Mouse (Mus musculus) small intestine, adult 2 months (tissue): ENCODE measurements around the gene Ikbke. TPM values are rescaled to one million over a fixed set of nuclear protein-coding genes. Genes with fewer than 3 reads are reported as not detected.
"Not testable (repeated sequence)": the region's sequence is repeated elsewhere in the genome, so short reads cannot be mapped to it uniquely, and the experiment has no call there.

Experiments used
- H3K27ac ChIP-seq: fragments of 200-500 bp; 2 replicates; pipeline ENCODE4 v1.5.1; 2012; ENCODE audit warnings: low read depth, low read length, control low read depth, inconsistent platforms; ENCODE audit not compliant: insufficient read depth
- H3K27me3 ChIP-seq: fragments of 200-500 bp; 2 replicates; pipeline ENCODE4 v1.6.1; 2012; ENCODE audit warnings: mild to moderate bottlenecking, moderate library complexity, low read length, inconsistent platforms; ENCODE audit not compliant: control insufficient read depth, insufficient read depth
- H3K36me3 ChIP-seq: fragments of 200-500 bp; 2 replicates; pipeline ENCODE4 v1.6.1; 2012; ENCODE audit warnings: mild to moderate bottlenecking, low read length, control low read depth, inconsistent platforms; ENCODE audit not compliant: control insufficient read depth, insufficient read depth
- H3K4me1 ChIP-seq: fragments of 200-500 bp; 2 replicates; pipeline ENCODE4 v1.6.1; 2012; ENCODE audit warnings: low read length, inconsistent platforms, mixed read lengths; ENCODE audit not compliant: control insufficient read depth, insufficient read depth, insufficient read length
- H3K4me3 ChIP-seq: fragments of 200-500 bp; 2 replicates; pipeline ENCODE4 v1.5.1; 2012; ENCODE audit warnings: low read depth, mild to moderate bottlenecking, control low read depth, inconsistent platforms, low read length, moderate library complexity
- CTCF ChIP-seq: fragments of 200-500 bp; IDR thresholded peaks from 2 replicates; pipeline ENCODE4 v1.5.1; 2012; ENCODE audit warnings: low read depth, mild to moderate bottlenecking, control low read depth, inconsistent platforms, low read length, moderate library complexity, mixed read lengths; ENCODE audit not compliant: insufficient replicate concordance, insufficient read length; ENCODE audit errors: extremely low read depth
- POLR2A ChIP-seq: fragments of 200-500 bp; IDR thresholded peaks from 2 replicates; pipeline ENCODE4 v1.6.1; 2012; ENCODE audit warnings: low read depth, mild to moderate bottlenecking, control low read depth, inconsistent platforms, low read length, moderate library complexity
- WGBS: fragments of 180-500 bp; shearing (Covaris S2); methylation state at CpG from one replicate; pipeline ENCODE4 v1.1.7; 2018; 5-methylcytosine and 5-hydroxymethylcytosine counted together
- polyA plus RNA-seq: library from polyadenylated mRNA; depleted of rRNA; stranded (reverse); fragments of >200 nt; gene quantifications from 2 replicates; pipeline ENCODE4 v1.2.3, GENCODE M21; 2012; rRNA removed

The Ikbke gene
- polyA plus RNA-seq, result 16.3 and 43.9 TPM in 2 replicates

DNA sequence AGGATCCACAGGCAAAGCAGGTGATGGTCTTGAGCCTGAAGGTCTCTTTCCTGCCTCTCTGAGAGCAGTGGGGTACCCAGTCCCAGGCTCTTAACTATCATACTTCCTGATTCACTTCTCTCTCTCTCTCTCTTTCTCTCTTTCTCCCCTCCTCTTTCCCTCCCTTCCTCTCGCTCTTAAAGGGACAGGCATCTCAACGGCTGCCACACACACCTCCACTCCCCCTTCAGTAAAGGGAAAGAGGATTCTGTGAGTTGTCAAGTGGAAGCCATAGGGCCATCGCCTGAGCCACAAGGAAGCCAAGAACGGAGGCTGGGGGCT is at the start of gene Ikbke:
TSS of gene Ikbke (minus strand) at position 151 of the 321 bp plus-strand sequence.
- Histone ChIP-seq H3K27me3 (no peaks in the 10 kb centered on the region), H3K27ac (peak within 1 kb of the TSS; percentile 87), H3K4me1 (peaks cover 48% of the 10 kb centered on the region), H3K4me3 (peak within 1 kb of the TSS; percentile 79), H3K36me3 (no peaks in the 10 kb centered on the region)
- no peak for TF ChIP-seq POLR2A
- TF ChIP-seq CTCF, result no peak
- 9% methylated on average over 4 of the region's 4 CpGs for WGBS

DNA sequence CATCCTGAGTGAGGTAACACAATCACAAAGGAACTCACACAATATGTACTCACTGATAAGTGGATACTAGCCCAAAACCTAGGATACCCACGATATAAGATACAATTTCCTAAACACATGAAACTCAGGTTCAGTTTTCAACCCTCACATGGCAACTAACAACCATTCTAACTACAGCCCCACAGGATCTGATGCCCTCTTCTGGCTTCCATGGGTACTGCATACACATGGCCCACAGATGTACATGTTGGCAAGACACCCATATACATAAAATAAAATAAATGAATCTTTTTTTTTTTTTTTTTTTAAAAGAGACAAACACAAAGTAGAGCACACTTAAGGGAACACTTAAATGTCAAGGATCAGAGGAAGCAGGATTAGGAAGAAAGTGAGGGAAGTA is 49.7 kb upstream of the Ikbke start:
- H3K27me3 ChIP-seq, H3K4me1 ChIP-seq, H3K27ac ChIP-seq, H3K4me3 ChIP-seq, H3K36me3 ChIP-seq: not testable (repeated sequence)
- WGBS, result 100% methylated on average over 1 of the region's 1 CpGs

DNA sequence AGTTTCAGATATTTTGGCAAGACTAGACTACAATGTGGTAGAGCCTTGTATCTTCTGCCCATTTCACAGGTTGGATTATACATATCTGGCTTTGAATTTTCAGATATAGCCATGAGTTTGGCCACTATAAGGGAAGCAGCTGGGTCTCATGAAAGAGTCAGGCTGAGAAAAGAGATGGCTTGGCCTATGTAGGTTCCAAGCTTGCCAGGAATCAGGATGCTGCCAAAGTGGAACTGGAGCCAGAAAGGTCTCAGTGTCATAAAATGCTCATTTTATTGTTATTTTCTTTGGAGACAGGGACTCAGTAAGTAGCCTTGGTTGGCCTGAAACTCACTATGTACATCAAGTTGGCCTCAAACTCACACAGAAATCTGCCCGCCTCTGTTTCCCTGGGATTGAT is 47.8 kb upstream of the Ikbke start:
- Histone ChIP-seq H3K4me1 (no peaks in the 10 kb centered on the region), H3K27ac (no peak overlapping the region), H3K27me3 (no peaks in the 10 kb centered on the region), H3K4me3 (no peak overlapping the region), H3K36me3 (peaks cover 4% of the 10 kb centered on the region; the same call in 1 of the 2 replicates)
- TF ChIP-seq CTCF (no peak), POLR2A (no peak)
- 100% methylated on average over 1 of the region's 1 CpGs for WGBS

DNA sequence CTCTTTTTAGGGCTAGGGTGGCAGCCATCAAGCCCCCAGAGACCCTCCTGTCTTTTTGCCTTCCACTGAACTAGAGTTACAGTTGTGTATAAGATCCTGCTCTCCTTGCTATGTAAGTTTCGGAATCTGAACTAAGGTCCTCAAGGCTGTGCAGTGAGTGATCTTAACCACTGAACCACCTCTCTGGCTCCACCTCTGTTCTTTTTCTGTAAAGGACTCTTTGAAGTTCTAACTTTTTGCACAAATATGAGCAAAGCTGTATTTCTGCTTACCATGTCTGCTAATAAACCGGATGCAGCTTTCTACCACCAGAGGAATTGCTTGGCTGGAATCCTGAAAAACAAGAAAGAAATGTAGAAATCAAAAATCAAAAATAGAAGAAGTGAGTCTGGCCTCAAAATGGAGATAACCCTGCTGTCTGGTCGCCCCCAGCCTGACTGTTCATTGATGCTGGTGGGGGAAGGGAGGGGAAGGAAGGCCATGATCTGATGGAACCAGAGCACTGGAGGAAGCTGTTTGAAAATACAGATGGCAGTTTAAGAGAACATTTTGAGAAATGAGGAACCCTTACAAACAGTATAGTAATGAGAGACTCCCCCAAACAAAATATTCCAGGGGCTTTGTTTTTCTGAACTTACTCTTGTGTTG is 45.5 kb upstream of the Ikbke start:
- H3K36me3 ChIP-seq, result peaks cover 4% of the 10 kb centered on the region; the same call in 1 of the 2 replicates

DNA sequence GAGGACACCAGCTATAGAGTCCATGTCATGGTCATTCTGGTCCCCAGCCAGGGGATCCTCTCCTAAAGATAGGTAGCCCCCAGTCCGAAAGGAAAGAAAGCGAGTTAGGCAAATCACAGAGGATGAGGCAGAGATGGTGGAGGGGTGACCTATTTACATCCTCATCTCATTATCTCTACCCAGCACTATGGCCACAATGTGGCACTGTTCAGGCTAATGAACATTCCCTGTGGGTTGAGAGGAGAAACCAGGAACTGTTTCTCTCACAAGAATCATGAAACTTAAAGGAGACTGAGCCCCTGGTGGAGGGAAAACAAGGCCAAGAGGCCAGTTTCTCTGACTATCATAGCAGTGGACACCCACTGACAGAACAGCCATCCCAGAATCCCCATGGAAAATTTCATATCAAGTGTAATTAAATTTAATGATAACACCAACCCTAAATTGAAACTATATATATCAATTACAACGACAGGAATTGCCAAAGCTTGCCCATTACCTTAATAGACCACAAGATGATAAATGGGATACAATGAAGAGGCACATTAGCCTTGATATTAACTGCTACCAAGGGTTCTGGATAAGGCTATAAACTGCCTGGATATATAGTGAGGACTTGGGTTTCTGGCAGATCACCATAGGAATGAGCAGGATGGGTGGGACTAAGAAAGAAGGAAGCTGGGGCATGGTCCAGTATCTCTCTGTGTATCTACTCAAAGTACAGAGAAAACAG is 40.4 kb upstream of the Ikbke start:
- H3K36me3 ChIP-seq, result peaks cover 13% of the 10 kb centered on the region
- no peak overlapping the region for H3K4me3 ChIP-seq
- 72% methylated on average over 3 of the region's 3 CpGs for WGBS
- no peak overlapping the region for H3K27ac ChIP-seq
- H3K27me3 ChIP-seq, result no peaks in the 10 kb centered on the region
- H3K4me1 ChIP-seq, result no peaks in the 10 kb centered on the region
- TF ChIP-seq CTCF (no peak), POLR2A (no peak)

More for the DNA sequence above, 45.5 kb upstream of the Ikbke start:
- 85% methylated on average over 3 of the region's 3 CpGs for WGBS
- Histone ChIP-seq H3K27ac (no peak overlapping the region), H3K4me1 (no peaks in the 10 kb centered on the region), H3K4me3 (no peak overlapping the region), H3K27me3 (no peaks in the 10 kb centered on the region)
- TF ChIP-seq CTCF (no peak), POLR2A (no peak)

DNA sequence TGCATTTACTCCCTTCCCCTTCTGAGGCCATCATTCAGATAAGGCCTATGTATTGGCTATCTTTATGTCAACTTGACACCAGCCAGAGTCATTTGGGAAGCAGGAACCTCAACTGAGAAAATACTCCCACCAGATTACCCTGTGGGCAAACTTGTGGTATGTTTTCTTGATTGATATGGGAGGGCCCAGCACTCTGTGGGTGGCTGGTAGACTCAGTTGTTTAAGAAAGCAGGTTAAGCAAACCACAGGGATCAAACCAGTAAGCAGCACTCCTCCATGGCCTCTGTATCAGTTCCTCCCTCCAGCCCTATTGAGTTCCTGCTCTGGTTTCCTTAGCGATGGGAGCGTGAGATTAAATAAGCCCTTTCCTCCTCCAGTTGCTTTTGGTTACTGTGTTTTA is 39.0 kb upstream of the Ikbke start:
- TF ChIP-seq POLR2A (no peak), CTCF (no peak)
- H3K27me3 ChIP-seq, result no peaks in the 10 kb centered on the region
- no peak overlapping the region for H3K27ac ChIP-seq
- H3K4me3 ChIP-seq, result no peak overlapping the region
- H3K36me3 ChIP-seq, result peaks cover 12% of the 10 kb centered on the region
- 59% methylated on average over 2 of the region's 2 CpGs for WGBS
- H3K4me1 ChIP-seq, result no peaks in the 10 kb centered on the region

DNA sequence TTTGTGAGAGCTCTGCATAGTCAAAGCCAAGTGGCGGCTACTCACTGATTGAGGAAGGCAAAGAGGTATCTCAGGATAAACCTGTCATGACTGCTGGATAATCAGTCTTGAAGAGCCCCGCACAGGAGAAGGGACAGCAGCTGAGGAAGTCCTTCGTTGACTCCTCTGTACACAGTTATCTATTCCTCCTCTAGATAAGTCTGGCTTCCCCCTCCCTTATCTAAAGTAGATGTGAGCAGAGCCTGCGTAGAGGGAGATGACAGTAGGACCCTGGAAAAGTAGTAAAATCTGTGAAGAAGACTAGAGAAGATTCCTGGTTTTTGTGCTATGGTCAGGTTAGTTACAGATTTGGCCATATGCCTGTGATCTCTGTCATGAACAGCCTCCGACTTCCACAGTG is 38.2 kb upstream of the Ikbke start:
- no peak overlapping the region for H3K27ac ChIP-seq
- H3K4me3 ChIP-seq, result no peak overlapping the region
- no peaks in the 10 kb centered on the region for H3K27me3 ChIP-seq
- 78% methylated on average over 5 of the region's 5 CpGs for WGBS
- no peaks in the 10 kb centered on the region for H3K4me1 ChIP-seq
- peaks cover 12% of the 10 kb centered on the region for H3K36me3 ChIP-seq
- TF ChIP-seq POLR2A (no peak), CTCF (no peak)
